Mouse (Mus musculus) mouse embryonic stem cell (cell line): ENCODE results near the gene Olfr1393.
"Not testable (repeated sequence)": the region's sequence is repeated elsewhere in the genome, so short reads cannot be mapped to it uniquely, and the experiment has no call there.

Experiments
- in situ Hi-C, 2 experiments: fragments of 300-500 bp; cut with MboI; formaldehyde crosslinking; loops; 1 replicate in 1 of 2; 3 replicates in 1 of 2; pipeline ENCODE4 v1.14.3; 2019 to 2020; ENCODE audit warnings: low sequenced_read_pairs in 2 of 2, low pct_unique_long_range_greater_than_20kb in 1 of 2, mixed read lengths in 1 of 2; ENCODE audit not compliant: unreplicated experiment in 1 of 2

Gene Olfr1393

DNA sequence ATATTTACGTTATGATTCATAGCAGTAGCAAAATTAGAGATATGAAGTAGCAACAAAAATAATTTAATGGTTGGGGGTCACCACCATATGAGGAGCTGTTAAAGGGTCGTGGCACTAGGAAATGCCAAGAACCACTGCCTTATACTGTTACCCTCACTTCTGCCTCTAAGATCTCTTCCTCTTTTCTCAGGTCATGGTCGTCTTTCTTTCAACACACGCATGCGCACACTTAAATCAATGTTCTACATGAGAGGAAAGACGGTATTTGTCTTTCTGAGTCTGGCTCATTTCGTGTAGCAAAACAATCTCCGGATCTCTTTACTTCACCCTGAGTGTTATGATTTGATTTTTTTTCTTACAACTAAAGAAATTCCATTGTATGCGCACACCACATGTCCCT, 8.3 kb upstream of the Olfr1393 start:
- in situ Hi-C loops, result loop anchor here (5.0 to 25.0 kb wide), 2 partner anchors 82 to 407 kb away; partner anchors contain the start of genes Irgm1 (in 2 of the 2) and Btnl9 (in 1 of the 2)

DNA sequence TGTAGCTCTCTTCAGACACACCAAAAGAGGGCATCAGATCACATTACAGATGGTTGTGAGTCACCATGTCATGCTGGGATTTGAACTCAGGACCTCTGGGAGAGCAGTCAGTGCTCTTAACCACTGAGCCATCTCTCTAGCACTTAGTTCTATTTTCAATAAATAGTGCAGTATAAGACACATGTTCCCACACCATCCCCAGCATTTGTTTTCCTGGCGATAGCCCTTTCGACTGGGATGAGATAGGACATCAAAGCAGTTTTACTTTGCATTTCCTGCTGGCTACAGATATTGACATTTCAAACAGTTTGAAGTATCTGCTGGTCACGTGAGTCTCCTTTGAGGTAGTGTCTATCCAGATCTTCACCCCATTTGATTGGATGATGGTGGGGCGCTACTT, 7.7 kb upstream of the Olfr1393 start:
- in situ Hi-C loops, result loop anchor here (5.0 to 25.0 kb wide), 2 partner anchors 83 to 408 kb away; partner anchors contain the start of genes Irgm1 (in 2 of the 2) and Btnl9 (in 1 of the 2)

DNA sequence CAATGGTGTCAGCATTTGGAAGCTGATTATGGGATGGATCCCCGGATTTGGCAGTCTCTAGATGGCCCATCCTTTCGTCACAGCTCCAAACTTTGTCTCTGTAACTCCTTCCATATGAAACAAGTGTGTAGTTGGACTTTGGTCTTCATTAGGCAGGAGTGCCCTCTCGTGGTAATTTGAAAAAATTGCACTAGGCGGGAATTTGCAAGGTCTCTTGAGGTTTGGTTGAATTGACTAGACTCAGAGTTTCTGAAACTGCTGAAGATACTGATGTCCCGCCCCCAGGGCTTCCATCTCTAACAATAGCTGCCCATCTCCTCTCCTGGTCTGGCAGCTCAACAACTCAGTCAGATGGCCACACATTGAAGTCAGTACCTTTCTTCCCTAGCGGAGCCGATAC, 6.8 kb upstream of the Olfr1393 start:
- in situ Hi-C loops, result loop anchor here (5.0 to 25.0 kb wide), 2 partner anchors 84 to 409 kb away; partner anchors contain the start of genes Irgm1 (in 2 of the 2) and Btnl9 (in 1 of the 2)

DNA sequence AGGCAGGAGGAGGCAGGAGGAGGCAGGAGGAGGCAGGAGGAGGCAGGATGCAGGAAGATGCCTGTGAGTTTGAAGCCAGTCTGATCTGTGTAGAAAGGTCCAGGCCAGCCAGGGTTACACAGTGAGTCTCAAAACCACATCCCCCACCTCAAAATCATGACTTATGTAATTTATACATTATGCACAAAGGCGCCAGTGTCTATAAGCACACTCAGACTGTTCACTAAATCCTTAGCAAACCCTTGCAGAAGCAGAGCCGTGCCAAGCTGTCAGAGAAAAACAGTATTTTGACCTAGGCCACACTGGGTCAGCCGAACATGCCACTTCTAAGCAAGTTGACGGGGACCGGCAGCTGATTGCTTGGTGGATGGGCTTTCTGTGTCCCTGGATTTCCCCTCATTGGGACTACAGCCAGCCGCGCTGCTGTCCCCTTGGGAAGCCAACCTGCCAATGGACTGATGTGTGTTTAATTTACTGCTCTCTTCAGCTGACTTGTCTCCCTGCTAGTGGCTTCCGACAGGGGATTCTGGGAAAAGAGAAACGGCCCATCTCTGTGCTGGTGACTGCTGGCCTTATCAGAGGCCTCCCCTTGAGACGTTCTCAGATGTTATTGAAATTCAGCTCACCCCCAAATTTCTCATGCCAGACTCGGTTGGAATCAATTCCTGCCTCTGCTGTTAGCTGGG, 4.1 kb upstream of the Olfr1393 start:
- in situ Hi-C loops, result loop anchor here (5.0 to 25.0 kb wide), 2 partner anchors 87 to 412 kb away; partner anchors contain the start of genes Irgm1 (in 2 of the 2) and Btnl9 (in 1 of the 2)

DNA sequence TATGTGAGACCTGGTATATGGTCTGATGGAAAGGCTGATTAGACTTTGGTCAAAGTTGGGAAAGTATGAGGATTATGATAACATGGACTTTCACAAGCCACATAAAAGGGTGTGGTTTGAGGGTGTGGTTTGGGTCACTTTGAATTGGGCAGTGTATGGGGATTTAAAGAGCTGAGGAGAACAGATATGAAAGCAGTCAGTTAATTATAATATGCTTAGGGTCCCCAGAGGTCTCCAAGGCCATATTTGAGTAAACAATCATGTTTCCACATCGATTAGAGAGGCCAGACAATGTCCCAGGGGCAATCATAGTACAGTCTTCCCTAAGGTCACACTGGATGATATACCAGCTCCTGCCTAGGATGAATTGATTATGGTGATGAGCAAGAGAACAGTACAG, 6.9 kb downstream of the Olfr1393 start, which contains the start of gene Olfr1392:
Gene Olfr1392 (plus strand): TSS at position 301 of the 400 bp plus-strand sequence.
- in situ Hi-C loops, result not testable (repeated sequence)

DNA sequence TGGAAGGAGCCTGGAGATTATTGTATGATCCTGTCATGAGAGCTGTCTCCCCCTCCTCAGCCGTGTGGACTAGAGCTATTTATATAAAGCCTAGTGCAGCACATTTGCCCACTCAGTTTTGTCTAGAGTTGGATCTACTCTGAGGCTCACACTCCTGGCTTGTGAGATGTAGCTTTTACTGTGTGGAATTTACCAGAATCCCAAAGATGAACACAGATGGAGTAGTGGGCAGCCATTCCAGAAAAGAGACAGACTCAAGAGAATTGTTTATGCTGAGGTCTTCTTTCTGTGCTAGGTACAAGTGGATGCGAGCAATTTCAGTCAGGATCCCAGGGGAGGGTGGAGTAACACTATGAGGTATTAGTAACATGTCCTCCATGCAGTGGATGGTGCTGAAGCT, 9.1 kb downstream of the Olfr1393 start:
- in situ Hi-C loops, result no loop called here

DNA sequence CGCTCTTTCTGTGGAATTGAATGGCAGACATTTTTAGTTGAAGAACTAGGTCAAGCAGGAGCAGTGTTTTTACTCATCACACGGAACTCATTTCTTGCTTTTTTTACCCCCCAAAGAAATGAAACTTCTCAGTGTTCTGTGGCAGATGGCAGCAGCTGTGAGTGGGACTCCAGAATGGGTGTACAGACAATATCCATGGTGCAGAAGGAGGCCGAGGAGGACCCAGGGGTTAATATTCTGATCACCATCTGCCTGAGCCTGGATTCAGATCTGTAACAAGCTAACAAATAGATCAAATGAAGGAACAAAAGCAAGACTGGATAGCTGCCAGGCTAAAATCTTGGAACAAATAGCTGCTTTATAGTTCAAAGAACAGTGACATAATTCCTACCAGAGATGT, 14.7 kb downstream of the Olfr1393 start:
- in situ Hi-C loops, result no loop called here

DNA sequence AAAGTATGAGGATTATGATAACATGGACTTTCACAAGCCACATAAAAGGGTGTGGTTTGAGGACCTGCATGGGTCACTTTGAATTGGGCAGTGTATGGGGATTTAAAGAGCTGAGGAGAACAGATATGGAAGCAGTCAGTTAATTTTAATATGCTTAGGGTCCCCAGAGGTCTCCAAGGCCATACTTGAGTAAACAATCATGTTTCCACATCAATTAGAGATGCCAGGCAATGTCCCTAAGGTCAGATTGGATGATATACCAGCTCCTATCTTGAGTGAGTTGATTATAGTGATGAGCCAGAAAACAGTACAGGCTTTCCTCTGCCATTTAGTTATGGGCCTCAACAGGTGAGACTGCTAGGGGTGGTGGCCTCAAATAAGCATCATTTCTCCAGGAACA, 26.3 kb downstream of the Olfr1393 start, which contains the start of gene Olfr10:
Gene Olfr10 (plus strand): TSS at position 301 of the 400 bp plus-strand sequence.
- in situ Hi-C loops, result no loop called here

DNA sequence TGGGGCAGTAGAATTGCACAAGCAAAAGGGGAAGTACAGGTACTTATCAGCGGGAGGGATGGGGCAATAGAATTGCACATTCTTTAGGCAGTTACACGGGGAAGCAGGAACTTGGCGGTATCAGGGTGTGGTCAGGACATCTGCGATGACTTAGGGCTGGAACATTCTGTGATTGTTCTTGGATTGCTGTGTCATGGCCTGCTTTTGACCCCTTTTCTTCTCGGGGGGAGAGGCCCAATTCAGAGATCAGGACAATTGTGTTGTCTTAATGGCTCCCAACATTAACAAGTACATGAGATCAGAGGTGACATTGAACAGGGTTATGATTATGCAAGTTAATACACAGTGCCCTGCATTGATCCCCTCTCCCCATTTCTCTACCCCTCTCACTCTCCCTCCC, 30.4 kb downstream of the Olfr1393 start:
- in situ Hi-C loops, result not testable (repeated sequence)

DNA sequence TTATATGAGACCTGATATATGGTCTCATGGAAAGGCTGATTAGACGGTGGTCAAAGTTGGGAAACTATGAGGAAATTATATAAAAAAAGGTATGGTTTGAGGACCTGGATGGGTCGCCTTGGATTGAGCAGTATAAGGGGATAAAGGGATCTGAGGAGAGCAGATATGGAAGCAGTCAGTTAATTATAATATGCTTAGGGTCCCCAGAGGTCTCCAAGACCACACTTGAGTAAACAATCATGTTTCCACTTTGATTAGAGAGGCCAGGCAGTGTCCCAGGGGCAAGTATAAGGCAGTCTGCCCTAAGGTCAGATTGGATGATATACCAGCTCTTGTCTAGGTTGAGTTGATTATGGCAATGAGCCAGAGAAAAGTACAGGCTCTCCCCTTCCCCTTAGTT, 44.3 kb downstream of the Olfr1393 start, which contains the start of gene Olfr1391:
Gene Olfr1391 (plus strand): TSS at position 301 of the 400 bp plus-strand sequence.
- in situ Hi-C loops, result no loop called here

DNA sequence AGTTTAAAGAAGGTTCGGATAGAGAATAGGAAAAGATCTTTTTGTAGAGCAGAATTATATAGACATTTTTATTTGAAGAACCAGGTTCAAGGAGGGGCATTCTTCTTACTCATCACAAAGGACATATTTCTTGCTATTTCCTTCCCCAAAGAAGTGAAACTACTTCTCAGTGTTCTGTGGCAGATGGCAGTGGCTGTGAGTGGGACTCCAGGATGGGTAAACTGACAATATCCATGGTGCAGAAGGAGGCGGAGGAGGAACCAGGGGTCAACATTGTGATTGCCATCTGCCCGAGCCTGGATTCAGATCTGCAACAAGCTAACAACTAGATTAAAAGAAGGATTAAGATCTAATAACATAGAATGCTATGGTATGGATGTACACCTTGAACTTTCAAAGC, 48.6 kb downstream of the Olfr1393 start:
- in situ Hi-C loops, result no loop called here

DNA sequence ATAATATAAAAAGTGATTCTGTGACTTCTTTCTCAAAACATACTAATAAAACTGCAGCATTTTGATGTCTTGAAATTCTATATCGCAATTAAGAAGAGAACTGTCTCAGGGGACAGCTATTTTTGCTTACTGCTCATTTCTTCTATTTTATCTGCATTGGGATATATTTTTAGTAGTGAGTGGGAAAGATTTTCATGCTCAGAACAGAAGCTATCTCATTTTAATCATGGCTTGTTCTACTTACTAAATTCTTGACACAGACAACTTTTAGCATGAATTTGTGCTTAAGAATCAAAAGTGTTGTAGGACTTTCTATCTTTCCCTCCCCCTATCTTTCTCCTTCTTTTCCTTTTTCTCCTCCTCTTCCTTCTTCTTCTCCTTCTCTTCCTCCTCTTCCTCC, 51.6 kb downstream of the Olfr1393 start:
- in situ Hi-C loops, result no loop called here
